Mouse (Mus musculus) midbrain, embryonic 16.5 days (tissue): ENCODE results near the gene Shcbp1l. TPM values are rescaled to one million over a fixed set of nuclear protein-coding genes. Genes with fewer than 3 reads are reported as not detected.

ENCODE experiments used
- ATAC-seq: fragments of 200-750 bp; cut with Nextera tagmentation; 2 replicates; pipeline ENCODE4 v1.8.0; 2017; ENCODE audit warnings: moderate TSS enrichment
- H3K27ac ChIP-seq: fragments of 300-500 bp; sonication (generic); 2 replicates; pipeline ENCODE4 v1.5.1; 2014; ENCODE audit warnings: mild to moderate bottlenecking, low read length, mixed read lengths
- H3K27me3 ChIP-seq: fragments of 300-500 bp; sonication (generic); 2 replicates; pipeline ENCODE4 v1.6.1; 2014; ENCODE audit warnings: low read depth, low read length, mixed read lengths; ENCODE audit not compliant: control insufficient read depth, insufficient read depth
- H3K36me3 ChIP-seq: fragments of 300-500 bp; sonication (generic); 2 replicates; pipeline ENCODE4 v1.6.1; 2014; ENCODE audit warnings: mild to moderate bottlenecking, low read length, moderate library complexity, mixed read lengths; ENCODE audit not compliant: control insufficient read depth, insufficient read depth
- H3K4me1 ChIP-seq: fragments of 300-500 bp; sonication (generic); 2 replicates; pipeline ENCODE4 v1.6.1; 2014; ENCODE audit warnings: mild to moderate bottlenecking, low read length, mixed read lengths; ENCODE audit not compliant: control insufficient read depth, insufficient read depth
- H3K4me2 ChIP-seq: fragments of 300-500 bp; sonication (generic); 2 replicates; pipeline ENCODE4 v1.6.1; 2014; ENCODE audit warnings: mild to moderate bottlenecking, low read length, mixed read lengths
- H3K4me3 ChIP-seq: fragments of 300-500 bp; sonication (generic); 2 replicates; pipeline ENCODE4 v1.5.1; 2014; ENCODE audit warnings: low read depth, mild to moderate bottlenecking, low read length, moderate library complexity, mixed read lengths
- H3K9ac ChIP-seq: fragments of 300-500 bp; sonication (generic); 2 replicates; pipeline ENCODE4 v1.6.1; 2014; ENCODE audit warnings: low read depth, low read length, mixed read lengths
- H3K9me3 ChIP-seq: fragments of 300-500 bp; sonication (generic); replicated peaks from 2 replicates; pipeline ENCODE4 v1.6.1; 2014; ENCODE audit warnings: mild to moderate bottlenecking, low read length, mixed read lengths; ENCODE audit not compliant: control insufficient read depth, poor library complexity, severe bottlenecking
- WGBS: fragments of 180-500 bp; shearing (Covaris S2); extraction: QIAGEN DNeasy Blood & Tissue Kit; methylation state at CpG from one replicate; pipeline ENCODE4 v1.1.7; 2014; 5-methylcytosine and 5-hydroxymethylcytosine counted together
- polyA plus RNA-seq: library from polyadenylated mRNA; unstranded; fragments of >200 nt; fragmentation: Nextera tagmentation; extraction: Ambion mirVana; gene quantifications from 2 replicates; pipeline ENCODE4 v1.2.1, GENCODE M21; 2015

Gene Shcbp1l
- polyA plus RNA-seq, 1 experiment from 2014 or later: 0.46 TPM

DNA sequence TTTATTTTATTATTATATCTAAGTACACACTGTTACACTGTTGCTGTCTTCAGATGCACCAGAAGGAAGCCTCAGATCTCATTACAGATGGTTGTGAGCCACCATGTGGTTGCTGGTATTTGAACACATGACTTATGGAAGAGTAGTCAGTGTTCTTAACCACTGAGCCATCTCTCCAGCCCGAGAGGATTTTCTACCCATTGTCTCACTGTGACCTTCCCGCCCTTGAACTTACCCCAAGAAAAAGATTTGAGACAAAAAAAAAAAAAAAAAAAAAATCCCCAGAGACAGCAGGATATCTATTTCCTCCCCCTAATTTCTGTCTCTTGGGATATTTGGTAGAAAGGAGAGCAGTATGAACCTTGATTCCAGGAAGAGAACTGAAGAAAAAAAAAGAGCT lies 64.6 kb downstream of the Shcbp1l start:
- 33% methylated on average over 2 of the region's 2 CpGs for WGBS
- Histone ChIP-seq H3K9me3 (no peaks in the 10 kb centered on the region), H3K27me3 (no peaks in the 10 kb centered on the region), H3K4me1 (peaks cover 16% of the 10 kb centered on the region), H3K4me2 (no peak overlapping the region), H3K27ac (no peak overlapping the region), H3K4me3 (no peak overlapping the region), H3K9ac (no peak overlapping the region), H3K36me3 (no peaks in the 10 kb centered on the region)
- no peak for ATAC-seq

DNA sequence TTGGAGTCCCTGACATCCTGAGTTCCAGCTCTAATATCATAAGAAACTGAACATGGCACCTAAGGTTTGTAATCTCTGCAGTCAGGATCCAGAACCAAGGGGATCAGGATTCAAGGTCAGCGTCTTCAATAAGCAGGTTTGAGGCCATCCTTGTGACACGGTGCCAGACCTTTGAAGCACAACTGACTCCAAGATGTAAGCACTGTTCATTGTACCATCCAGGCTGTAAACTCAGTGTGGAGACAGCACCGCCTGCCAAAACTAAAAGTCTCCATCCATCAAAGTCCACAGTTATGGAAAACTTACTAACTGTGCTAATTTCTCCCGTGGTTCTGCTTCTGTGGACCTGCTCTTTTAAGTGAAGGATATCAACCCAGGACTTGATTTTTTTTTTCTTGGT lies 65.0 kb downstream of the Shcbp1l start:
- Histone ChIP-seq H3K4me1 (peaks cover 12% of the 10 kb centered on the region), H3K27ac (no peak overlapping the region), H3K4me2 (no peak overlapping the region), H3K36me3 (no peaks in the 10 kb centered on the region), H3K9ac (no peak overlapping the region), H3K9me3 (no peaks in the 10 kb centered on the region), H3K4me3 (no peak overlapping the region), H3K27me3 (no peaks in the 10 kb centered on the region)
- 88% methylated on average over 4 of the region's 4 CpGs for WGBS
- ATAC-seq: no peak

GRCm38 (mm10) chr1:153491345-153491744 lies 66.4 kb downstream of the Shcbp1l start:
- Histone ChIP-seq H3K27me3 (no peaks in the 10 kb centered on the region), H3K9ac (no peak overlapping the region), H3K4me3 (no peak overlapping the region), H3K36me3 (no peaks in the 10 kb centered on the region), H3K27ac (no peak overlapping the region), H3K4me1 (peaks cover under 1% of the 10 kb centered on the region; the same call in 1 of the 2 replicates), H3K9me3 (no peaks in the 10 kb centered on the region), H3K4me2 (no peak overlapping the region)
- no peak for ATAC-seq
- 83% methylated on average over 2 of the region's 2 CpGs for WGBS

DNA sequence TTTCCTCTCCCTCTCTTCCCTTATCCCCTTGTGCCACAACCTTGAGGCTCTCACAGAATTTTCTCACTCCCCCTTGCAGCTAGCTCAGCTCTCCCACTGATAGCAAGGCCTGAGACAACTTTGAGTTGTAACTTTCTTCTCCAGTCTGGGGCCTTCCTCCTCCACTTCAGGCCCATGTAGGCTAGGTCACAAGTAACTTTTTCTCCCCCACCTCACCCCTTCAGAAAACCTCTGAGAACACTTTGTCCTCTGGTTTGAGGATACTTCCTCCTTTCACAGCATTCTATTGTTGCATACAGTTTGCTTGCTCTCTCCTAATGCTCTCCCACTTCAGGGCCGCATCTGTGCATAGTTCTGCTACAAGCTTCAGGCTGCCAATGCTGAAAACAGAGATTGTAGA lies 66.9 kb downstream of the Shcbp1l start:
- Histone ChIP-seq H3K36me3 (no peaks in the 10 kb centered on the region), H3K9ac (no peak overlapping the region), H3K4me1 (no peaks in the 10 kb centered on the region), H3K27me3 (no peaks in the 10 kb centered on the region), H3K9me3 (no peaks in the 10 kb centered on the region), H3K4me3 (no peak overlapping the region), H3K4me2 (no peak overlapping the region), H3K27ac (no peak overlapping the region)
- 96% methylated on average over 1 of the region's 1 CpGs for WGBS
- ATAC-seq: no peak

DNA sequence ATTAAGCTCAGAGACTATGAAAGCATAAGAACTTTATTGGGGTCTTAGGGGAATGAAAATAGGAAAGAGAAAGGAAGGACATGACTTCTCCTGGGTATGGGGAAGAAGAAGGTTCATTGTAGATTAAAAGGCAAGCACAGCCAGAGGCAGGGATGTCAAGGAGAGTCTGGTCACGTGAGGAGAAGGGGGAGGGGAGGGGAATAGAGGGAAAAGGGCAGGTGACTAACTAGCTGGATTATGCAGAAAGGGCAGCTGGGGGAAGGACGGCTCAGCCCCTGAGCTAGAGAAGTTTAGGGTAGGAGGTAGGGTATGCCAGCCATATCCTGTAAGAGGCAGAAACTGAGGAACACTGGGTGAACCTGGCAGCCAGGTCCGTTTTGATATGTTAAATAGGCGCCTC lies 68.4 kb downstream of the Shcbp1l start:
- Histone ChIP-seq H3K27ac (no peak overlapping the region), H3K27me3 (no peaks in the 10 kb centered on the region), H3K4me3 (no peak overlapping the region), H3K36me3 (no peaks in the 10 kb centered on the region), H3K4me1 (no peaks in the 10 kb centered on the region), H3K9me3 (no peaks in the 10 kb centered on the region), H3K4me2 (no peak overlapping the region), H3K9ac (no peak overlapping the region)
- 14% methylated on average over 4 of the region's 4 CpGs for WGBS
- ATAC-seq: no peak

GRCm38 (mm10) chr1:153493931-153494330 lies 69.0 kb downstream of the Shcbp1l start:
- Histone ChIP-seq H3K27me3 (no peaks in the 10 kb centered on the region), H3K9ac (no peak overlapping the region), H3K4me1 (no peaks in the 10 kb centered on the region), H3K36me3 (no peaks in the 10 kb centered on the region), H3K9me3 (no peaks in the 10 kb centered on the region), H3K4me2 (no peak overlapping the region), H3K27ac (no peak overlapping the region), H3K4me3 (no peak overlapping the region)
- 25% methylated on average over 6 of the region's 6 CpGs for WGBS
- ATAC-seq: no peak

DNA sequence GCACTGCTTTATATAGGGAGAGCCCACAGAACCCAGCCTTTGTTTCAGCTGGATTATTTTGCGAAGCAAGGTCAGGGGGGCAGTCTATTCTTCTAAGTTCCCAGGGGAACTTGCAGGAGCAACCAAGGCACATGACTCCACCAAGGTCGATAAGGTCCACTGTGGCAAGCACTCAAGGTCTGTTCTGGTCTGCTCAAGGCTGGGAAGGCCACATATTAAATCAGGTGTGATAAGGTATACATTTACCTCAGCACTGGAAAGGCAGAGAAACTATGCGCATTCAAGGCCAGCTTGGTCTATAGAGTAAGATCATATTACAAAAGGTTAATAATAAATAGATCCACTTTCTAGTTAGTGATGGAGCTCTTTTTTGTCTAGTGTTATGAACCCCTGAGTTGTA lies 71.1 kb downstream of the Shcbp1l start:
- ATAC-seq: no peak
- WGBS: 87% methylated on average over 3 of the region's 3 CpGs
- Histone ChIP-seq H3K36me3 (no peaks in the 10 kb centered on the region), H3K4me1 (no peaks in the 10 kb centered on the region), H3K4me2 (no peak overlapping the region), H3K27me3 (no peaks in the 10 kb centered on the region), H3K9me3 (no peaks in the 10 kb centered on the region), H3K27ac (no peak overlapping the region), H3K9ac (no peak overlapping the region), H3K4me3 (no peak overlapping the region)

- ATAC-seq: no peak
Measured at GRCm38 (mm10) chr1:153500030-153500429, 75.1 kb downstream of the Shcbp1l start.

DNA sequence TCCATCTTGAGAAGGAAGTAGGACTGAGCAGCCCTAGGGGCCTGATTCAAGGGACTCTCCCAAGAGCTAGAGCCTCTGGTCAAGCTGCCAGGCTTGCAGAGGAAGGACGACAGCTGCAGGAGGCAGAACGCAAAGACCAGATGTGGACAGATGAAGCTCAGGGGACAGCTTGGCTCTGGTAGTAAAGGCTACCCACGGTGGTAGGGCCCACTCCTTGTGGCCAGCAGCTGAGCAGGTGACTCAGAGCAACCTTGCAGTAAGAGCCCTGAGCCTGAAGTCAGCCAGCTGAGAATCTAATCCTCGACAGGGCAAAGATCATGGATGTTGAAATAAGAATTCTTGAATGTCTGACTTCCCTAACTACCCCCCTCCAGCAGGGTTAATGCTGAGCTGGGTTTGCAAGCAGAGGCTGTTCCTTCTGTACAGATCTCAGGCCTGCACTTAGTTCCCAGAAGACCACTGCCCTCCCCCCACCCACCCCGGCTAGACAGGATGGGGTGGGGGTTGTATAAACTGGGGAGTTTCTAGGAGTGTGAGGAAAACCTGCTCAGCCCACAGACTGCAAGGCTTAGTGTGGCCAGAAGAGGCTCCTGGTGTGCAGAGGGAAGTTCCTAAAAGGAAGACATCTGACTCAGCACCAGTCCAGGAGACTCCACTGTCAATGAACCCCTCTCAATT lies 76.8 kb downstream of the Shcbp1l start:
- no peaks in the 10 kb centered on the region for H3K4me1 ChIP-seq
- no peak overlapping the region for H3K4me2 ChIP-seq
- no peak overlapping the region for H3K27ac ChIP-seq
- no peaks in the 10 kb centered on the region for H3K36me3 ChIP-seq
- no peaks in the 10 kb centered on the region for H3K9me3 ChIP-seq
- WGBS: 62% methylated on average over 5 of the region's 5 CpGs
- no peak overlapping the region for H3K9ac ChIP-seq
- no peak overlapping the region for H3K4me3 ChIP-seq
- ATAC-seq: no peak
- H3K27me3 ChIP-seq: no peaks in the 10 kb centered on the region

More at GRCm38 (mm10) chr1:153500030-153500429, 75.1 kb downstream of the Shcbp1l start:
- no peaks in the 10 kb centered on the region for H3K36me3 ChIP-seq
- WGBS: 92% methylated on average over 9 of the region's 9 CpGs
- H3K9ac ChIP-seq: no peak overlapping the region
- no peak overlapping the region for H3K4me2 ChIP-seq
- no peaks in the 10 kb centered on the region for H3K27me3 ChIP-seq
- no peaks in the 10 kb centered on the region for H3K4me1 ChIP-seq
- no peak overlapping the region for H3K4me3 ChIP-seq
- H3K9me3 ChIP-seq: no peaks in the 10 kb centered on the region
- H3K27ac ChIP-seq: no peak overlapping the region
